Mouse (Mus musculus): Measurements from ENCODE around the gene Pds5b.
"Not testable (repeated sequence)": the region's sequence is repeated elsewhere in the genome, so short reads cannot be mapped to it uniquely, and the experiment has no call there.

Gene Pds5b

GRCm38 (mm10) chr5:150829499-150829898 is 156.0 kb downstream of the Pds5b start:
- no peak for DNase-seq

- no peak for DNase-seq
Measured at GRCm38 (mm10) chr5:150830718-150831117, 157.2 kb downstream of the Pds5b start.

DNA sequence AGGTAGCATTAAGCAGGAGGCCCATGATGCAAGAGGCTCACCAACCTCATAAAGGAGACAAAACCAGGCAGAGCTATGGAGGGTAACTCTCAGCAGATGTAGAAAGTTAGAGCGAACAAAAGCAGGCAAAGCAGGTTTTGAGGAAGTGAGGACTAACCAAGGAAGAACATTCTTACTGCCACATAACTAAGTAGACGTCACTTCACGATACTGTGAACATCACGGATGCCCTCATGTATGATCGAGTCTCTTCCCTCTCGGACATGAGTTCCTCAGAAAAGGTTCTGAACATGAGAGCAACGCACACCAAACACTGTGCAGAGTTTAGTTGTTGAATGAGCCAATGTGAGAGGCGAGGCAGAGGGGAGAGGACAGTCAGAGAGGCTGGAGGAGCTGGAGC is 163.2 kb downstream of the Pds5b start:
- DNase-seq = no peak

- no peak for DNase-seq
Measured at GRCm38 (mm10) chr5:150839688-150840541, 166.4 kb downstream of the Pds5b start.

DNA sequence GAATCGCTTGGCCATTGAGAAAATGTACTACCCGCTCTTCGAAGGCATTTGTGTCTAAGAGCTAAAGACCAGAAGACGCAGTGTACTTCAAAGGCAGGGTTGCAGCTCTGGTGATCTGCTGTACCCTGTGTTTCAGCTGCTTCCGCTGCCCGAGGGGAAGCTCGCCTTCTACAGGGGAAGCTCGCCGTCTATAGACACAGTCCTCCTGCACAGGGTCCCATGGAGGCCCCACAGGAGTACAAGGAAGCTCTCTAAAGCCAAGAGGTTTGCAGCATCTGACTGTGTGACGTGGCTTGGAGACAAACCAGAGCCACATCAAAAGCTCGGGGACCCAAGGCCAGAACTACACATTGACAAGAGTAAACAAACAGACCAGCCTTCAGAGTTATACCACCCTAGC is 167.1 kb downstream of the Pds5b start:
- DNase-seq = no peak

- no peak for DNase-seq
Measured at GRCm38 (mm10) chr5:150845961-150846360, 172.4 kb downstream of the Pds5b start.

GRCm38 (mm10) chr5:150850821-150851220 is 177.3 kb downstream of the Pds5b start:
- DNase-seq = no peak

GRCm38 (mm10) chr5:150852097-150852496 is 178.6 kb downstream of the Pds5b start:
- DNase-seq = not testable (repeated sequence)

- no peak for DNase-seq
Measured at GRCm38 (mm10) chr5:150854506-150854905, 181.0 kb downstream of the Pds5b start.

GRCm38 (mm10) chr5:150859642-150860194 is 186.2 kb downstream of the Pds5b start:
- no peak for DNase-seq
